Mouse (Mus musculus) 3T3-L1 (cell line): ENCODE results near the gene Mmp9.

Source experiments
- DNase-seq: peaks from one replicate; pipeline ENCODE4 v3.0.0-alpha.2; 2015; ENCODE audit warnings: low read depth, low spot score

Mmp9 gene

GRCm38 (mm10) chr2:164912151-164912550 is 28.4 kb upstream of the Mmp9 start:
- peak; percentile 65 for DNase-seq

- DNase-seq, result no peak
These were observed 27.7 kb upstream of the Mmp9 start for GRCm38 (mm10) chr2:164912749-164913427.

DNA sequence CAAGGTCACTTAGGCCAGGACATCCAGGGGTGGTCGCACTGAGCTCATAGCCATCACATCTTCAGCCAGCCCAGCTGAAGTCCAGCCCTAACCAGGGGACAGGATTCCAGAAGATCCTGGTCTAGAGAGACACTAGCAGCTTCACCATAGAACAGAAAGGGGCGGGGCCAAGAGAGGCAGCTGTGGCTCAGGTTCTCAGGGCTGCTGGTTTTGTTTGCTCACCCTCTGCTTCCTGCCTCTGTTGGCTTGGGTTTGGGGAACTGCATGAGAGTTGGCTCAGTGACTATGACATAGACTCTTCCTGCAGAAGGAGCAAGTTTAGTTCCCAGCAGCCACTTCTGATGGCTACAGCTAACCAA is 27.2 kb upstream of the Mmp9 start:
- DNase-seq, result peak; percentile 62

DNA sequence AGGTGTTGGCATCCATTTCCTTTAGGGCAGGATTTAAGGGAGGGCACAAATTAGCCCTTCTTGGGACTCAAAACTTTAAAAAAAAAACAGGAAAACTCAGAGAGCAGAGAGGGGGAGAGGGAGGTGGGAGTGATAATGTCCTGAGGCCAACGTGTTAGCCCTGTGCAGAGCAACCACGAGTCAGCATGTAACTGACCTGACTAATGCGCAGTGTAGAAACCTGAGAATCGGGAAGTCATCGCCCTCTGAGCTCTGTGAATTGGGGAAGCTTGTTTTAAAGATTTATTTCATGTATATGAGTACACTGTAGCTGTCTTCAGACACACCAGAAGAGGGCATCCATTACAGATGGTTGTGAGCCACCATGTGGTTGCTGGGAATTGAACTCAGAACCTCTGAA is 23.8 kb upstream of the Mmp9 start:
- peak; percentile 72 for DNase-seq

DNA sequence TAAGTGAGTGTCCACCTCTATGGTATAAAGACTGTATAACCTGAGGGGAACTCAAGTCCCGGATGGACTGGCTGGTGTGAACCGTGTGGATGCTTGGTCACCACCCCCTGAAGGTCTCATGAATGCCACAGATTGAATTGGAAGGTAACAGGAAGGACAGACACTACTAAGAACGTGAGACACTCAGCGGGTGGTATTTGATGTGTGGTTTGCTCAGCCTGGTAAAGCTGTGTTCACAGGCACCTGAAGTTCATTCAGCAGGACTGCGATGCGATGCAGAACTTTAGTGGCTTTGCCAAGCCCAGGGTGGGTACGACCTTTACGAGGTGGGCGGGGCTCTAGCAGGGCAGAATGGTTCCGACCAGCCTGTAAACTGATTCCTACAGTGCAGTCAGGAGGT is 23.2 kb upstream of the Mmp9 start:
- DNase-seq, result no peak

DNA sequence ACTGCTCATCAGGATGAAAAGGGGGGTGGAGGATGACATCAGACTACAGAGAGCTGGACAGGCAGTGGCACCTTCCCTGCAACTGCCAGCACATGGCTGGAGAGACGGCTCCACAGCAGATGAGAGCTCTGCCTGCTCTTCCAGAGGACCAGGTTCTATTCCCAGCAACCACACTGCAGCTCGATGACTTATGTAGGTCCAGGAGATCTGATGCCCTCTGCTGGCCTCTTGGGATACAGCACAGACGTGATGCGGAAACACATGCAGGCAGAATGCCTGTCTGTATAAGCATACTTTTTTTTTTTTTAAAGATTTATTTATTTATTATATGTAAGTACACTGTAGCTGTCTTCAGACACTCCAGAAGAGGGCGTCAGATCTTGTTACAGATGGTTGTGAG is 22.3 kb upstream of the Mmp9 start:
- DNase-seq, result peak; percentile 70

DNA sequence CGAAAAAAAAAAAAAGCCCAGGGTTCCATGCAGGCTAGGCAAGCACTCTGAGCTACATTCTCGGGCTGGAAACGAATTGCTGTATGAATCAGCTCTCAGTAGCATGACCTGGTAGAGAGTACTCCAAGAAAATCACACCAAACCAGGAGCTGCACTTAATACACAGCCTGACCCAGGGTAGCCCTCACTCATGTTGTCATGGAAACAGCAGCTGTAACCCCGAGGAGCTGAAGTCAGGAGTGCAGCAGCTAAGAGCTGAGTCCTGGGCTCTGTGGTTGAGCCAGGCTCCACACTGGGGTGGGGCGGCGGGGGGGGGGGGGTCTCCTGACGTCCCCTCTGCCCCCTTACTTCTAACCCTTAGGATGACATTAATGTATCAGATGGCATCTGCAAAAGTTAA is 18.6 kb upstream of the Mmp9 start:
- DNase-seq, result no peak

GRCm38 (mm10) chr2:164923291-164923690 is 17.3 kb upstream of the Mmp9 start:
- DNase-seq, result no peak

GRCm38 (mm10) chr2:164924100-164924857 is 16.3 kb upstream of the Mmp9 start:
- peak; percentile 91 for DNase-seq

GRCm38 (mm10) chr2:164930706-164931581 is 9.6 kb upstream of the Mmp9 start:
- DNase-seq, result peak; percentile 66

DNA sequence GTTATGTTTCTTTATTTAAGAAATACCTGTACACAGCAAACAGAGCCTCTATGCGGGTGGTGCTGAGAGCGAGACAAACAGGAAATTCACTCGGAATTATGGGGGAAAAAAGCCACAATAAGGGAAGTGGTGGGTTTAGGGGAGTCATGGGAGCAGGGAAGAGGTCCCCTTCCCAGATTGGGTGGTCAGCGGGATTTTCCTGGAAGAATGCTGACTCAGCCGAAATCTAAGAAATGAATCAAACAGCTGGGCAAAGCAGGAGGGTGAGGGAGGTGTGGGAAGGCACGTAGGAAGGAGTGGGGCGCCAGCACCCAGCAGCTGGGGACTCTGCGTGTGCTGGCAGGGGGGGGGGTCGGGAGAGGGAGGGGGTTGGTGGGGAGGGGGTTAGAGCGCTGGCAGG is 7.0 kb upstream of the Mmp9 start:
- DNase-seq, result no peak

DNA sequence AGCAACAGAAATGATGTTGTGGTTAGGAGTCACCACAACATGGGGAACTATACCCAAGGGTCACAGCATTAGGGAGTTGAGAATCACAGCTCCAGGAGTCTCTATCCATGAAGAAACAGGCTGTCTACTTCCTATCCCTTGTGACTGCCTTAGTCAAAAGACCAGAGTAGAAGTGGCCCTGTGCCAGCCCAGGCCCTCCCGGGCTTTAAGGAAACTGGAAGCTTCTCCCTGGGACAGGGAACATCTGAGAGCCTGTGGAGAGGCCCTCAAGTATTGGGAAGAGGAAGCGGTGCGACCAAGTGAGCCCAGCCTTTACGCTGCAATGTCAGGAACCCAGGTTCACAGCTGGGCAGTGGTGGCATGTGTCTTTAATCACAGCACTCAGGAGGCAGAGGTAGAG is 4.6 kb upstream of the Mmp9 start:
- DNase-seq, result no peak

DNA sequence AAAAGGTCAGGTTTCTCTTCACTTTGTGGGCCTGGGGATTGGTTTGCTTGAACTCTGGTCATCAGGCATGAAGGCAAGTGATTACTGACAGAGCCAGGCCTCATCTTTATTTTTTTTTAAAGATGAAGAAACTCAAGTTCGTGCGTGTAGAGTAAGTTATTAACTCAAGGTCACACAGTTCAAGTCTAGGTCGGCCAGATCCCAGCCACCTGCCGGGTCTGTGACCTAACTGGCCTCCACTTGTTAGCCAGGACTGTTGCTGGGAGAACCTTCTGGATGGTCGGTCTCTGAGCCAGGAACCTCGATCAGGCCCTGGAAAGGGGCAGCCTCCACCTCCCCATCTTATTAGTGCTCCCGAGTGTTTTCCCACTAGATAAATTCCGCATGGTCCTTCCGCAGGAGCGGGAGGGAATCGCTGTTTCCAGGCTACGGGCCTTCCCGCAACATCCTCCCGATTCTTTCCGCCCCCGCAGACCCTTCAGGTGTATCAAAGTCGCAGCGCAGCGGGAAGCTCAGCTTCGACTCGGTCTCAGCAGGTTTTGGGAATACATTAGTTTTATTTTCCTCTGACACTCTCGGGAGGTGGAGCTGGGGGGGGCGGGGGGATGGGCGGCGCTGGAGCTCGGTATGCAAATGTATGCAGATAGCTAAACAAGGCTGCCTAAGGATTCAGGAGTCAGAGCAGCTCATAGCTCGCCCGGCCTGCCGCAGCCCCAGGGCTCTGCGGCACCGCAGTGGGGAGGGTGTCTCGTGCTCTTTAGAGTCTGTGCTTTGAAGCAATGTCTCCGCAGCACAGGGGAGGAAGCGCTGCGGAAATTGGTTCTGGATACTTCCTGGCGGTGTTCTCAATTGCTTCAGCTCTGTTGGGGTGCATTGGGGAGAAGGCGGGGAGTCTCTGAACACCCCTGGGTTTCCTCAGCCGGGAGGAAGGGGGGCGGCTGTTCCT is 2.2 kb upstream of the Mmp9 start:
- DNase-seq, result no peak

DNA sequence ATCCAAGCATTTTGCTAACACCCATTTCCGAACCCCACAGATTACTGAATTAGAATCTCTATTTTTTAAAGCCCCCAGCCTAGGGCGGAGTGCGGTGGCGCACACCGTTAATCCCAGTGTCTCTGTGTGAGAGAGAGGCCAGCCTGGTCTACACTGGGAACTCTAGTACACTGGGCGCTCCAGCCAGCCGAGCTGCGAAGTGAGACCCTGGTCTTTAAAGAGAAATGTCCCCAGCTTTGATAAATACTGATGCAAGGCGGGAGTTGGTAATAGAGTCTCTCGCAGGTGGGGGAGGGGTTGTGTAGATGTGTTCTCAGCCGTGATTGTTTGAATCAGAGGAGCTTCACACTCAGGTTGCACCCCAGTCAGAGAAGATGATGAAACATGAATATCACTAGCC is 1.5 kb upstream of the Mmp9 start:
- no peak for DNase-seq

- DNase-seq, result no peak
These were observed 2.2 kb downstream of the Mmp9 start for GRCm38 (mm10) chr2:164942692-164943290.

DNA sequence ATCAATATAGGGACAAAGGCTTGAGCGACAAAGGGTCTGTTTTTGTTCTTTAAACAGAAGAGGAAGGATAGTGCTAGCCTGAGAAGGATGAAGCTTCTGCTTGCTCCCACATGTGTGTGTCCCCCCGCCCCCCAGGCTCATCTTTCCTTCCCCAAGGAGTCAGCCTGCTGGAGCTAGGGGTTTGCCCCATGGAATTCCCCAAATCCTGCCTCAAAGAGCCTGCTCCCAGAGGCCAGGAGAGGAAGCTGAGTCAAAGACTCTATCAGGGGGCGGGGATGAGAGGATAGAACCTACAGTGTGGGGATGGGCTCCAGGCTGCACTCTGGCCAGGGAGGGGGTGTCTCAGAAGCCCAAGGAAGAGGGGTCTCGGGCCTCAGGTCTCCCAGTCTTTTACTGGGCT is 6.9 kb downstream of the Mmp9 start:
- peak; percentile 62 for DNase-seq

DNA sequence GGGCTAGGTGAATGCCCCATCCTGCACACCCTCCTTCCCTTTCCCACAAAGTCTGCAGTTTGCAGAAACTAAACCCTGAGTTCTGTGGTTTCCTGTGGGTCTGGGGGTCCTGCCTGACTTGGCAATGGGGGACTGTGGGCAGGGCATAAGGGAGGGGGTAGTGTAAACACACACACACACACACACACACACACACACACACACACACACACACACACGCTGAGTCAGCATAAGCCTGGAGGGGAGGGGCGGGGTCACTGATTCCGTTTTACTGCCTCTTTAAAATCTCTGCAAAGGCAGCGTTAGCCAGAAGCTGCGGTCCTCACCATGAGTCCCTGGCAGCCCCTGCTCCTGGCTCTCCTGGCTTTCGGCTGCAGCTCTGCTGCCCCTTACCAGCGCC is 7.3 kb downstream of the Mmp9 start:
- peak; percentile 40 for DNase-seq

DNA sequence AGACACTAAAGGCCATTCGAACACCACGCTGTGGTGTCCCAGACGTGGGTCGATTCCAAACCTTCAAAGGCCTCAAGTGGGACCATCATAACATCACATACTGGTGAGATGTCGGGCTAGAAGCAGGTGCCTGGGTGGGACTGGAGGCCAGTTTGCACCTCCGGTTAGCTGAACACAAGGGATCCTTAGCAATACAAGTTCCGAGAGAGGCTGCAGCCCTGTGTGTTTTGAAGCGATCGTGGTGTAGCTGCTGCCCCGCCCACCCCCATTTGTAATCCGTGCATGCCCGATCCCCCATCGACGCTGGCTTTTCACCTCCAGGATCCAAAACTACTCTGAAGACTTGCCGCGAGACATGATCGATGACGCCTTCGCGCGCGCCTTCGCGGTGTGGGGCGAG is 8.4 kb downstream of the Mmp9 start:
- DNase-seq, result no peak

DNA sequence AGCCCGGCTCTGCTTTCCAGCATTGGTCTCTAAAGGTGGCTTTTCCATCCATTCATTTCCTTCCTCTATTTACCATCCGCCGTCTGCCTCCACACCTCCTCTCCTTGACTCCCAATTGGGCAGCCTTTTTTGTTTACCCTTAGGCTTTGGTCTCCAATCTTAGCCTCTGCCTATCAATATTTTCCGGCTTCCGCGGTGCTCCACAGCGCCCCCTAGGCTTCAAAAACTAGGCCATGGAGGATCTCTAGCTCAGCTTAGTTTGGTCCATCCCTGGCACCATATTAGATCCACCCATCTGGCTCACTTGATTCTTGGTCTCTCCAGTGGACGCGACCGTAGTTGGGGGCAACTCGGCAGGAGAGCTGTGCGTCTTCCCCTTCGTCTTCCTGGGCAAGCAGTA is 9.9 kb downstream of the Mmp9 start:
- DNase-seq, result no peak

DNA sequence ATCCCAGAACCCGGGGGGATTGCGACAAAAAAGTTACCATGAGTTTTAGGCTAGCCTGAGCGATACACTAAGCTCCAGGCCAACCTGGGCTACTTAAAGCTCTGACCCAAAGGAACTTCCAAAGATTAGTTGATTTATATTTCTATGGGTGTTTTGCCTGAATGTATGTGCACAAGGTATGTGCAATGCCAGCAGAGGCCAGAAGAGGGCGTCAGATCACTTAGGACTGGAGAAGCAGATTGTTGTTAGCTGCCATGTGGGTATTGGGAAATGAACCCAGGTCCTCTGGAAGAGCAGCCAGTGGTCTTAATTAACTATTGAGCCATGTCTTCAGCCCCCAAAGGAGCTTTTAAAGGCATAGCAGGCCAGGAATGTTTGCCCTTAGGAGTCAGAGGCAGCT is 11.2 kb downstream of the Mmp9 start:
- no peak for DNase-seq

DNA sequence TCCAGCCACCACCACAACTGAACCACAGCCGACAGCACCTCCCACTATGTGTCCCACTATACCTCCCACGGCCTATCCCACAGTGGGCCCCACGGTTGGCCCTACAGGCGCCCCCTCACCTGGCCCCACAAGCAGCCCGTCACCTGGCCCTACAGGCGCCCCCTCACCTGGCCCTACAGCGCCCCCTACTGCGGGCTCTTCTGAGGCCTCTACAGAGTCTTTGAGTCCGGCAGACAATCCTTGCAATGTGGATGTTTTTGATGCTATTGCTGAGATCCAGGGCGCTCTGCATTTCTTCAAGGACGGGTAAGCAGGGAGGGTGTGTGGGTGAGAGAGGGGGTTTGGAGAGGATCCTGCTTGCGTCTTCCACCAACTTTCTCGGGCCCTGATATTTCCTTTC is 11.9 kb downstream of the Mmp9 start:
- no peak for DNase-seq
